Mouse (Mus musculus): ENCODE data around the gene Zbtb39.

DNA sequence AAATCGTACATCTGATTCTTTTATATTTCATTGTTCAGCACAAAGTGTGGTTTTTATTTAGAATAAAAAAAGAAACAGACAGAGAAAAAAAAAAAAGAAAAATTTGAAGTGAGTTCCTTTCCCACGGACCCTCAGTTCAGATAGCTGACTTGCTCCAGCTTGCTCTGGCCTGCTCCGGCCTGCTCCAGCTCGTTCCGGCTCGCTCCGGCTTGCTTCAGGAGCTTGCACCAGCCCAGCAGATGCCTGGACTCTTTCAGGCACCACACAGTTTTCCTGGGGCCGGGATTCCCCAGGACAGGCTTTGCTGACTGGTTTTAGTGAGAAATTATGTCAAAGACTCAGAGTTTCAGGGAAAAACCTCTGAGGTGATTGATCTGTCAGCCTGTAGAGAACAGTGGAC lies 7.9 kb downstream of the Zbtb39 start:
- no peak for TF ChIP-seq MAX (IDR thresholded peaks at IDR 0.05)
- TF ChIP-seq CTCF (IDR thresholded peaks at IDR 0.05; ENCODE audit: control insufficient read depth, insufficient read depth, insufficient read length): no peak
- TF ChIP-seq USF1 (IDR thresholded peaks at IDR 0.05; ENCODE audit: low read depth): no peak
- TF ChIP-seq MYOD1 (IDR thresholded peaks at IDR 0.05; ENCODE audit: control insufficient read depth, insufficient read length, low read depth): no peak
- no peak for TF ChIP-seq CEBPB (IDR thresholded peaks at IDR 0.05; ENCODE audit: low read depth)
- TF ChIP-seq MYOG (IDR thresholded peaks at IDR 0.05; ENCODE audit: control insufficient read depth, extremely low read depth, insufficient read length): no peak

All from C2C12 (cell line).